Mouse (Mus musculus) forebrain, embryonic 14.5 days (tissue): ENCODE results near the gene Tnni1. TPM values are rescaled to one million over a fixed set of nuclear protein-coding genes. Genes with fewer than 3 reads are reported as not detected.

Experiments used
- ATAC-seq: fragments of 200-750 bp; cut with Nextera tagmentation; 2 replicates; pipeline ENCODE4 v1.8.0; 2017; ENCODE audit warnings: mild to moderate bottlenecking, moderate library complexity
- DNase-seq: peaks from one replicate; pipeline ENCODE4 v3.0.0-alpha.2; 2015; ENCODE audit warnings: low spot score
- H3K27ac ChIP-seq: fragments of 300-500 bp; sonication (generic); 2 replicates; pipeline ENCODE4 v1.5.1; 2014; ENCODE audit warnings: low read depth, mild to moderate bottlenecking, control low read depth, low read length, moderate library complexity
- H3K27me3 ChIP-seq: fragments of 300-500 bp; sonication (generic); replicated peaks from 2 replicates; pipeline ENCODE4 v1.6.1; 2014; ENCODE audit warnings: low read length, control low read depth, mixed read lengths; ENCODE audit not compliant: control insufficient read depth, insufficient read depth
- H3K36me3 ChIP-seq: fragments of 300-500 bp; sonication (generic); 2 replicates; pipeline ENCODE4 v1.6.1; 2014; ENCODE audit warnings: low read length, control low read depth; ENCODE audit not compliant: control insufficient read depth, insufficient read depth
- H3K4me1 ChIP-seq: fragments of 300-500 bp; sonication (generic); 2 replicates; pipeline ENCODE4 v1.6.1; 2014; ENCODE audit warnings: antibody characterized with exemption, low read length, control low read depth; ENCODE audit not compliant: control insufficient read depth, insufficient read depth
- H3K4me2 ChIP-seq: fragments of 300-500 bp; sonication (generic); 2 replicates; pipeline ENCODE4 v1.6.1; 2014; ENCODE audit warnings: mild to moderate bottlenecking, control low read depth, low read length
- H3K4me3 ChIP-seq: fragments of 300-500 bp; sonication (generic); 2 replicates; pipeline ENCODE4 v1.5.1; 2014; ENCODE audit warnings: low read depth, low read length, control low read depth
- H3K9ac ChIP-seq: fragments of 300-500 bp; sonication (generic); 2 replicates; pipeline ENCODE4 v1.6.1; 2014; ENCODE audit warnings: mild to moderate bottlenecking, low read length, control low read depth, moderate library complexity
- H3K9me3 ChIP-seq: fragments of 300-500 bp; sonication (generic); replicated peaks from 2 replicates; pipeline ENCODE4 v1.6.1; 2016; ENCODE audit warnings: low read length, control low read depth, mixed read lengths; ENCODE audit not compliant: control insufficient read depth
- WGBS: fragments of 180-500 bp; shearing (Covaris S2); extraction: QIAGEN DNeasy Blood & Tissue Kit; methylation state at CpG from one replicate; pipeline ENCODE4 v1.1.7; 2014; 5-methylcytosine and 5-hydroxymethylcytosine counted together
- polyA plus RNA-seq: library from polyadenylated mRNA; unstranded; fragments of >200 nt; fragmentation: Nextera tagmentation; extraction: Ambion mirVana; gene quantifications from 2 replicates; pipeline ENCODE4 v1.2.1, GENCODE M21; 2014

Tnni1 gene
- polyA plus RNA-seq, 1 experiment from 2014 or later, result 0.39 TPM

DNA sequence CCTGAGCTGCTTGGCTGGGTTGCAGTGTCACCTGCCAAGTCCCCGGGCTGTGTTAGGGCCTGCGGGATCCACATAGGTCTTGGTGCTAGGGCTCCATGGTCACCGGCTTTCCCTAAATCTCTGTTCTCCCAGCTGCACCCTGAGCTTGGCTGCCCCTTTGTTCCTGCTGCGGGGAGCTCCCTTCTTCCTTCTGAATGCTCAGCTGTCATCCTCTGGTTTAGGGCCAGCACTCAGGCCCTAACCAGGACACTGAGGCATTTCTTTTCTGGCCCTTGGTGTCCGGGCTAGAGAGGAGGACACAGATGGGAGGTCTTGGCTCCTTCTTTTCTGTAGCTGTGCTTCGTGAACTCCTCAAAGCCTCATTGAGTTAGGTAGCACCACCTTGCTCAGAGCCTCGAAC lies 42.5 kb downstream of the Tnni1 start:
- DNase-seq (no peak), ATAC-seq (no peak)
- Histone ChIP-seq H3K4me1 (peaks cover 2% of the 10 kb centered on the region; the same call in 1 of the 2 replicates), H3K27ac (no peak overlapping the region), H3K9me3 (no peaks in the 10 kb centered on the region), H3K9ac (no peak overlapping the region), H3K36me3 (no peaks in the 10 kb centered on the region), H3K27me3 (peaks cover 35% of the 10 kb centered on the region), H3K4me2 (no peak overlapping the region), H3K4me3 (no peak overlapping the region)
- WGBS, result 75% methylated on average over 7 of the region's 7 CpGs

DNA sequence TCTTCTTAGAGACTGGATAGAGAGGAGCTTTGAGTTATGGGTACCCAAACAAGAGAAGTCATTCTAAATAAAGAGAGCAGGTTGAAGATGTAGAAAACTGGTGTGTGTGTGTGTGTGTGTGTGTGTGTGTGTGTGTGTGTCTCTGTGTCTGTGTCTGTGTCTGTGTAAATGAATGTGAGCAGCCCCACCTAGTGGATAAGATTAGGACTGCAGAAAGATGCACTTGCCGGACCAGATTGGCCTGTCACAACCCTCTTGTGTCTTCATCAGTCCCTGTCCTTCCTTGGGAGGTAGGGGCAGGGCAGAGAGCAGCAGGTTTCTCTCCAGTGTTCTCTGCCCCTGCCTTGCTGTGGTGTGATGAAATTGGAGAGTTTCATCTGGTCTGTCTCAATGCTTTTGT lies 49.7 kb downstream of the Tnni1 start:
- H3K9me3 ChIP-seq, result no peaks in the 10 kb centered on the region
- 21% methylated on average over 1 of the region's 1 CpGs for WGBS
- no peaks in the 10 kb centered on the region for H3K36me3 ChIP-seq
- no peak overlapping the region for H3K4me2 ChIP-seq
- no peaks in the 10 kb centered on the region for H3K4me1 ChIP-seq
- no peaks in the 10 kb centered on the region for H3K27me3 ChIP-seq
- DNase-seq (peak; percentile 50), ATAC-seq (no peak)
- no peak overlapping the region for H3K27ac ChIP-seq
- H3K4me3 ChIP-seq, result no peak overlapping the region
- no peak overlapping the region for H3K9ac ChIP-seq

GRCm38 (mm10) chr1:135834206-135834859 lies 55.1 kb downstream of the Tnni1 start:
- Histone ChIP-seq H3K27me3 (no peaks in the 10 kb centered on the region), H3K4me2 (no peak overlapping the region), H3K4me1 (no peaks in the 10 kb centered on the region), H3K36me3 (no peaks in the 10 kb centered on the region), H3K9ac (no peak overlapping the region), H3K9me3 (no peaks in the 10 kb centered on the region), H3K4me3 (no peak overlapping the region), H3K27ac (no peak overlapping the region)
- no peak for DNase-seq
- ATAC-seq, result no peak
- WGBS, result 73% methylated on average over 6 of the region's 6 CpGs

- 81% methylated on average over 8 of the region's 8 CpGs for WGBS
- Histone ChIP-seq H3K9me3 (no peaks in the 10 kb centered on the region), H3K4me3 (no peak overlapping the region), H3K36me3 (no peaks in the 10 kb centered on the region), H3K4me1 (no peaks in the 10 kb centered on the region), H3K9ac (no peak overlapping the region), H3K4me2 (no peak overlapping the region), H3K27ac (no peak overlapping the region), H3K27me3 (no peaks in the 10 kb centered on the region)
- no peak for DNase-seq
- no peak for ATAC-seq
These were observed 55.7 kb downstream of the Tnni1 start for GRCm38 (mm10) chr1:135834983-135835382.

DNA sequence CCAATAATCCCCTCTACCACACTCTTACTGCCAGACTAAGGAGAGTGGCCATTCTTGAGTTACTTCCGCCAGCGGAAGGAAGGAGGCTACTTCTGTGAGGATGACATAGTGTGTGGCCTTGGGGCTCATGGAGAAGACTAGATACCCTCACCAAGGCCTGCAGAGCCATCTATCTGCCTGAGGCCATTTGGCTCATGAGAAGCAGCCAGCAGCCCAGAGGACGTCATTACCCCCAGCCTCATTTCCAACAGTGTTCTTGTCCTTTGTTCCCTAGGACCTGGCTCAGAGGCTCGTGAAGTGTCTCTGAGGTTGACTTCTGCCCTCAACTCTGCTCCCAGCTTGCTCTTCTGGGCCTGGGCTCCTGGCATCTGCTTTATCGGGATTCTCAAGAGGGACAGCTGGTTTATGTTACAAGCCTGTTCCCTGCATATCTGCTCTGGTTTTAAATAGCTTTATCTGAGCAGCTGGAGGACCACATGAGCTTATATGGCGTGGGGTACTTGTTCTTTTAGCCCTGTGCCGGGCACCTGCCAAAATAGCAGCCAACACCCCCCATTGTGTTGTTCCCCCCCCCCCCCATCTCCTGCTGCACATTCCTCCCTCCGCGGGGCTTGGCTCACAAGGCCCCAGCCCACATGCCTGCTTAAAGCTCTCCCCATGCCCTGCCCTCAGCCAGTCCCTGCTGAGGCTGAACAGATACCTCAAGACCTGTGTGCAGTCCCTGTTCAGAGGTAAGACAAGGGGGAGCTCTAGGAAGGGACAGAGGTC lies 56.7 kb downstream of the Tnni1 start, which contains the start of gene Tnnt2:
Gene Tnnt2 (plus strand): TSS at position 639 of the 768 bp plus-strand sequence.
- Histone ChIP-seq H3K27ac (no peak within 1 kb of the TSS), H3K27me3 (no peaks in the 10 kb centered on the region), H3K9me3 (no peaks in the 10 kb centered on the region), H3K4me3 (no peak within 1 kb of the TSS), H3K9ac (no peak within 1 kb of the TSS), H3K4me1 (no peaks in the 10 kb centered on the region), H3K4me2 (no peak within 1 kb of the TSS), H3K36me3 (no peaks in the 10 kb centered on the region)
- WGBS, result 55% methylated on average over 9 of the region's 9 CpGs
- DNase-seq (no peak), ATAC-seq (no peak)

DNA sequence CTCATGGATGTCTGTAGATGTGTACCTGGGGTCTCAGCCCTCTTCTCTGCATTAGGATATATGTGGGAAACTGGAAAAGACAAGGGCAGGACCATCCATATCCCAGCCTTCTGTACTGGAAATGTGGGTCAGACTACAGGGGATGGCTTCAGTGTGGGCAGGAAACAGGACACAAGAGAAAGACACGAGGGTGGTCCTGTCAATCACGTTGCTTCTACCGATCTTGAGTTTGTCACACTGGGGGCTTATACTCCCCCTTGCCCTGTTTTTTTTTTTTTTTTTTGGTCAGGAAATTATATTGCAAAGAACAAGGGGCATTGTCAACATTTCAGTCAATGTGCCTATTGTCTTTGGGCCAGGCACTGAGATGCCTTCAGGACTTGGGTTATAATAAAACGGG lies 59.4 kb downstream of the Tnni1 start:
- 78% methylated on average over 4 of the region's 4 CpGs for WGBS
- no peak for ATAC-seq
- no peaks in the 10 kb centered on the region for H3K9me3 ChIP-seq
- no peak overlapping the region for H3K9ac ChIP-seq
- H3K4me1 ChIP-seq, result no peaks in the 10 kb centered on the region
- DNase-seq, result no peak
- no peak overlapping the region for H3K27ac ChIP-seq
- no peaks in the 10 kb centered on the region for H3K36me3 ChIP-seq
- H3K4me2 ChIP-seq, result no peak overlapping the region
- H3K27me3 ChIP-seq, result no peaks in the 10 kb centered on the region
- no peak overlapping the region for H3K4me3 ChIP-seq

DNA sequence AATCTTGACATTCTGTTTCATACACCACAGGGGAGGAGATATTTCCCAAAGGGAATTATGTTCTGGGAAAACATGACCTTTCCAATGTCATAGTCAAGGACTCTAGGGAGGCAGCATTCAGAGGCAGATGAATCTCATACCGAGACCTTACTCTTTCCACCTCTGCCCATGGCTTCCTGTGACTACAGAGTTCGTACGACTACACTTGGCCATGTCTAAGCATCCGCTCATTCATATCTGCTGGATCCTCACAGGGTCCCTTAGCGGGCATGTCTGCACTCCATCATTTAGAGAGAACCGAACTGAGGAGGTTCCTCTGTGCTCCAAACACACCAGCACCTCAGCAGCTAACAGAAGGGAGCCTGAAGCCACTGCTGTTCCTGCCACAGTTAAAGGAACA lies 59.8 kb downstream of the Tnni1 start:
- Histone ChIP-seq H3K27me3 (no peaks in the 10 kb centered on the region), H3K9me3 (no peaks in the 10 kb centered on the region), H3K4me3 (no peak overlapping the region), H3K4me2 (no peak overlapping the region), H3K9ac (no peak overlapping the region), H3K36me3 (no peaks in the 10 kb centered on the region), H3K4me1 (no peaks in the 10 kb centered on the region), H3K27ac (no peak overlapping the region)
- WGBS, result 90% methylated on average over 6 of the region's 6 CpGs
- ATAC-seq (no peak), DNase-seq (no peak)

DNA sequence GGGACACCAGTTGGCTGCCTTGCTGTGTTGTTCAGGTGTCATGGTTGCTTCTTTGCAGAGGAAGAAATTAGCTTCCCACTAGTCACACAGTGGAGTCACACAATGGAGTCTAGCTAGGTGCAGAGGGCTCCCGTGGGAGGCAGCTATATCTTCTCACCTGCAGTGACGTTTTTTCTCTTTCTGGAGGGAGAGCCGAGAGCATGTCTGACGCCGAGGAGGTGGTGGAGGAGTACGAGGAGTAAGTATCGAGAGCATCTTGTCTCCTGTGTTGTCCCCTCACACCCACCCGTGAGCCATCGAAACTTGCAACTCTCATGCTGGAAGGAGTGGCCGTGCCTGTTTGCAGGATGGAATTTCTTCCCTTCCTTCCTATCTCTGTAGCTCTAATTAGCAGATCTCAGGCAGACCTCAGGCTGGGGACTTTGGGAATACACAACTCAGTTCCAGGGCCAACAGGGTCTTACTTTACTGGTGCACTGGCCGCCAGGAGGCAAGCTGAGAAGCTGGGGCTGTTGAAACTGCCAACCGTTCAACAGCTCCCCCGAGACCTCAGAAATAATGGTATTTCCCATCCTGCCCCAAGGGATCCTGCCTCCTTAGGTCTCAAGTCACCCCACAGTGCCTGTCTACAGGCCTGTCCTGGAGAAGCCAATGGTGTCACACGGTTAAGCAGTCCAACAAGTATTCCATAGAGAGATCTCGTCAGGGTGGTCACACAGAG lies 61.6 kb downstream of the Tnni1 start:
- Histone ChIP-seq H3K27me3 (no peaks in the 10 kb centered on the region), H3K4me3 (no peak overlapping the region), H3K9ac (no peak overlapping the region), H3K27ac (no peak overlapping the region), H3K4me2 (no peak overlapping the region), H3K4me1 (no peaks in the 10 kb centered on the region), H3K36me3 (no peaks in the 10 kb centered on the region), H3K9me3 (no peaks in the 10 kb centered on the region)
- ATAC-seq (no peak), DNase-seq (no peak)
- WGBS, result 73% methylated on average over 15 of the region's 15 CpGs
